Comparison of ENCODE assay signal across 15 mouse cellular contexts in the genomic region with DNA sequence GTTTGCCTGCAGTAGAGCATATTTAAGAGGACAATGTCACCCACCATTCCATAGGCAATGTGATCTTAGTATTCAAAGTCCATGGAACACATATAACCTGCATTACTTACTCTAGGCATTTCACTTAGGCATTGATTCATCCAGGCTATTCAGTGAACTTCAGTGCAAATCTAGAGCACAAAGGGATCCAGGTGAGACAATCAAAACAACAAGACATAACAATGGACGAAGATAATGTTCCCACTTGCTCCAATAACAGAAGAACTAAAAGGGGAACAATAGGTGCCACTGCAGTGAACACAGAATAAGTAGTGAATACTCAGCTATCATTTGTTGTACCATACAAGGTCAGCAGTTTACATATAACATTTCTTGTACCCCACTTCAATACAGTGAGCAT.
"Had no signal": no experiment of that assay in that cellular context is flagged by ENCODE, and none has a peak within 500 bp of the region (broad histone marks: within the 10 kb centered on the region; RNA-seq: fewer than 3 reads in every experiment).

No protein-coding gene starts in this region.

- H3K4me1 ChIP-seq: neural tube, embryonic 13.5 days; neural tube, embryonic 15.5 days; stomach, embryonic 15.5 days had no signal

- H3K9me3 ChIP-seq: neural tube, embryonic 13.5 days; neural tube, embryonic 15.5 days; stomach, embryonic 15.5 days had no signal

- H3K4me3 ChIP-seq: neural tube, embryonic 13.5 days; neural tube, embryonic 15.5 days; stomach, embryonic 15.5 days had no signal

- H3K9ac ChIP-seq: neural tube, embryonic 13.5 days; neural tube, embryonic 15.5 days; stomach, embryonic 15.5 days had no signal

- H3K27me3 ChIP-seq: neural tube, embryonic 13.5 days; neural tube, embryonic 15.5 days; stomach, embryonic 15.5 days had no signal

- H3K36me3 ChIP-seq: neural tube, embryonic 13.5 days; neural tube, embryonic 15.5 days; stomach, embryonic 15.5 days had no signal

- H3K4me2 ChIP-seq: neural tube, embryonic 13.5 days; neural tube, embryonic 15.5 days; stomach, embryonic 15.5 days had no signal

- H3K27ac ChIP-seq: neural tube, embryonic 13.5 days; neural tube, embryonic 15.5 days; stomach, embryonic 15.5 days; stomach, postnatal 0 days had no signal

- DNase-seq: right cerebral cortex, adult 18-20 months; right cerebral cortex, postnatal 14 days; right cerebral cortex, postnatal 25 days; right cerebral cortex, postnatal 4 days; spleen, adult 18-20 months; thymus, adult 18-20 months; thymus, adult 2 months; thymus, postnatal 14 days; thymus, postnatal 25 days; thymus, postnatal 36 days; thymus, postnatal 4 days had no signal
